Comparison of ENCODE assay signal across 8 mouse cellular contexts in the genomic region with DNA sequence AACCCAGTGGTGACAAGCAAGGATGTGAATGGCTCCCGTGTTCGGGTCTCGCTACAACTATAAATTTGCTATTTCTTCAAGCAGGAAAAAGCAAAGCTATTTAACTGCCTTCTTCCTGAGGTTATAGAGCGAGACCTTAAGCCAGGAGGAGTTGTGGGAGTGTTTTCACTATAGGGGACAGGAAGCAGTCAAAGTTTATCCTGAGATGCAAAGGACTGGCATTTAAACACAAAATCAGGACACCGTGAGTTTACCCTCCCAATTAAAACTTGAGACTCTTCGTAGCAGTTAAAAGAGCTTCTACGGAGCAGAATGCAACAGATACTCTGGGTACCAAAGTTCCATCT. TPM values are rescaled to one million over a fixed set of nuclear protein-coding genes. Genes with fewer than 3 reads are reported as not detected.
DNase-seq lines count a peak whose midpoint lies in the region; ATAC-seq lines count a peak whose summit lies in the region.

No protein-coding gene starts in this region.

- H3K4me3 ChIP-seq in neural tube, embryonic 11.5 days (ENCODE audit: low read depth, low read length): peak overlapping the region; percentile 85
- H3K4me3 ChIP-seq in liver, embryonic 12.5 days: peak overlapping the region; percentile 100

- peak overlapping the region; percentile 67 for H3K4me2 ChIP-seq in neural tube, embryonic 11.5 days (ENCODE audit: low read depth)
- peak overlapping the region; percentile 94 for H3K4me2 ChIP-seq in liver, embryonic 12.5 days

- H3K27me3 ChIP-seq in neural tube, embryonic 11.5 days (ENCODE audit: control insufficient read depth, insufficient read depth, low read length): no peaks in the 10 kb centered on the region
- no peaks in the 10 kb centered on the region for H3K27me3 ChIP-seq in liver, embryonic 12.5 days (replicated peaks)

- DNase-seq in embryo, embryonic 10.5 days (ENCODE audit: low spot score): peak; percentile 16
- no peak for DNase-seq in embryo, embryonic 10 days (ENCODE audit: low spot score)
- DNase-seq in neural tube, embryonic 11.5 days (ENCODE audit: low spot score): no peak
- no peak for DNase-seq in neural tube, embryonic 10.5 days (ENCODE audit: extremely low spot score, low spot score)
- no peak for DNase-seq in MN1 (ENCODE audit: low spot score)
- DNase-seq in left cerebral cortex, adult 18-20 months (ENCODE audit: low spot score in 2 of 2): no peak
- DNase-seq in right cerebral cortex, postnatal 10 days (ENCODE audit: low spot score in 2 of 2): no peak

- no peaks in the 10 kb centered on the region for H3K9me3 ChIP-seq in neural tube, embryonic 11.5 days (ENCODE audit: control insufficient read depth, low read length)
- no peaks in the 10 kb centered on the region for H3K9me3 ChIP-seq in liver, embryonic 12.5 days (replicated peaks)

- WGBS in neural tube, embryonic 11.5 days: 3% methylated on average over 7 of the region's 7 CpGs
- 18% methylated on average over 7 of the region's 7 CpGs for WGBS in liver, embryonic 12.5 days (ENCODE audit: insufficient replicate concordance)

- no peaks in the 10 kb centered on the region for H3K36me3 ChIP-seq in neural tube, embryonic 11.5 days (ENCODE audit: control insufficient read depth, insufficient read depth, low read length)
- no peaks in the 10 kb centered on the region; the same call in 1 of the 2 replicates for H3K36me3 ChIP-seq in liver, embryonic 12.5 days

- H3K27ac ChIP-seq in neural tube, embryonic 11.5 days (ENCODE audit: low read depth, low read length): peak overlapping the region; percentile 97; the same call in 1 of the 2 replicates
- peak overlapping the region; percentile 86 for H3K27ac ChIP-seq in liver, embryonic 12.5 days

- peaks cover 8% of the 10 kb centered on the region for H3K4me1 ChIP-seq in neural tube, embryonic 11.5 days (ENCODE audit: control insufficient read depth, insufficient read depth, low read length)
- peaks cover 48% of the 10 kb centered on the region for H3K4me1 ChIP-seq in liver, embryonic 12.5 days

- no peak for ATAC-seq in neural tube, embryonic 11.5 days (ENCODE audit: insufficient read depth, low FRiP score, low TSS enrichment)
- ATAC-seq in liver, embryonic 12.5 days: no peak

- peak overlapping the region; percentile 97 for H3K9ac ChIP-seq in neural tube, embryonic 11.5 days (ENCODE audit: low read length)
- peak overlapping the region; percentile 96 for H3K9ac ChIP-seq in liver, embryonic 12.5 days

RNA-seq across cellular contexts. Expression of a gene that starts 1.0 kb away (rescaled TPM):
- polyA plus RNA-seq in neural tube, embryonic 11.5 days (2014; fragmentation: Nextera tagmentation; extraction: Ambion mirVana): 38.4 and 45.0 TPM in 2 replicates
- 23.0 and 24.2 TPM in 2 replicates for polyA plus RNA-seq in liver, embryonic 12.5 days (2016; fragmentation: Nextera tagmentation; extraction: Ambion mirVana)
- 10 to 100 TPM; 45.9 to 50.9 TPM for total RNA-seq in left cerebral cortex, adult 18-20 months (2021)
